Mouse (Mus musculus): Measurements from ENCODE around the gene Rap1gap2.

GRCm38 (mm10) chr11:74590691-74591090 lies 20.0 kb downstream of the Rap1gap2 start:
- no peak for TF ChIP-seq CTCF (IDR thresholded peaks at IDR 0.05; ENCODE audit: low read depth)
- no peak for TF ChIP-seq EP300 (IDR thresholded peaks at IDR 0.05; ENCODE audit: low read depth)

Measured in liver, postnatal 0 days (tissue).